Mouse (Mus musculus): ENCODE measurements around the gene Sectm1b. TPM values are rescaled to one million over a fixed set of nuclear protein-coding genes. Genes with fewer than 3 reads are reported as not detected.

The Sectm1b gene
- polyA plus RNA-seq, 1 experiment from 2014 or later: 0.72 TPM

Other genes starting within 250 kb of the Sectm1b start
- gene Fasn, start 239.0 kb downstream of the Sectm1b start, polyA plus RNA-seq (2014; fragmentation: Nextera tagmentation; extraction: Ambion mirVana): 67.2 and 77.4 TPM in 2 replicates
- 4.6 and 5.5 TPM in 2 replicates for gene Ccdc57, start 130.7 kb downstream of the Sectm1b start, polyA plus RNA-seq (2014; fragmentation: Nextera tagmentation; extraction: Ambion mirVana)
- 35.2 and 39.9 TPM in 2 replicates for gene Slc16a3, start 115.1 kb downstream of the Sectm1b start, polyA plus RNA-seq (2014; fragmentation: Nextera tagmentation; extraction: Ambion mirVana)
- 59.6 and 65.2 TPM in 2 replicates for gene Csnk1d, start 72.2 kb downstream of the Sectm1b start, polyA plus RNA-seq (2014; fragmentation: Nextera tagmentation; extraction: Ambion mirVana)
- 0.93 and 1.1 TPM in 2 replicates for gene Cd7, start 24.2 kb downstream of the Sectm1b start, polyA plus RNA-seq (2014; fragmentation: Nextera tagmentation; extraction: Ambion mirVana)
- 0.22 and 0.80 TPM in 2 replicates for gene Sectm1a, start 17.7 kb upstream of the Sectm1b start, polyA plus RNA-seq (2014; fragmentation: Nextera tagmentation; extraction: Ambion mirVana)
- not detected in 2 replicates for gene Tex19.2, start 55.1 kb upstream of the Sectm1b start, polyA plus RNA-seq (2014; fragmentation: Nextera tagmentation; extraction: Ambion mirVana)
- gene Tex19.1, start 82.6 kb upstream of the Sectm1b start, polyA plus RNA-seq (2014; fragmentation: Nextera tagmentation; extraction: Ambion mirVana): not detected in 2 replicates
- 1.2 and 1.6 TPM in 2 replicates for gene Uts2r, start 96.7 kb upstream of the Sectm1b start, polyA plus RNA-seq (2014; fragmentation: Nextera tagmentation; extraction: Ambion mirVana)
- gene Hexdc, start 140.9 kb upstream of the Sectm1b start, polyA plus RNA-seq (2014; fragmentation: Nextera tagmentation; extraction: Ambion mirVana): 7.3 and 9.0 TPM in 2 replicates
- 23.4 and 25.4 TPM in 2 replicates for gene Ogfod3, start 141.1 kb upstream of the Sectm1b start, polyA plus RNA-seq (2014; fragmentation: Nextera tagmentation; extraction: Ambion mirVana)
- gene Cybc1, start 165.8 kb upstream of the Sectm1b start, polyA plus RNA-seq (2014; fragmentation: Nextera tagmentation; extraction: Ambion mirVana): 40.0 and 42.3 TPM in 2 replicates
- 42.1 and 43.8 TPM in 2 replicates for gene Narf, start 173.7 kb upstream of the Sectm1b start, polyA plus RNA-seq (2014; fragmentation: Nextera tagmentation; extraction: Ambion mirVana)
- 9.9 and 10.2 TPM in 2 replicates for gene Foxk2, start 196.4 kb upstream of the Sectm1b start, polyA plus RNA-seq (2014; fragmentation: Nextera tagmentation; extraction: Ambion mirVana)